Mouse (Mus musculus) E14TG2a.4 (cell line): ENCODE measurements around the gene Nfib.

Experiments used
- CTCF ChIP-seq: conservative IDR thresholded peaks from 2 replicates; pipeline ENCODE4 v1.5.1; 2014; ENCODE audit warnings: low read length
- POU5F1 ChIP-seq: IDR thresholded peaks from 2 replicates; pipeline ENCODE4 v1.6.1; 2014; ENCODE audit warnings: low read length, borderline replicate concordance

- TF ChIP-seq CTCF (no peak), POU5F1 (no peak)
These were observed 120.0 kb downstream of the Nfib start for GRCm38 (mm10) chr4:82585536-82585935.
